Mouse (Mus musculus) spleen, adult 2 months (tissue): ENCODE measurements at regions not wholly inside any gene's neighbourhood (a gene's known extent, or its start where the extent isn't known, plus 50 kb on each side); places are given as distances from the start of the nearest gene placed in this dataset.

Source experiments
- CTCF ChIP-seq: fragments of 200-500 bp; IDR thresholded peaks from 2 replicates; pipeline ENCODE4 v1.5.1; 2011; ENCODE audit warnings: mild to moderate bottlenecking, inconsistent platforms; ENCODE audit not compliant: insufficient read depth, insufficient read length, insufficient replicate concordance; ENCODE audit errors: extremely low read depth
- POLR2A ChIP-seq: fragments of 200-500 bp; IDR thresholded peaks from 2 replicates; pipeline ENCODE4 v1.6.1; 2011; ENCODE audit warnings: low read depth, low read length, inconsistent platforms

DNA sequence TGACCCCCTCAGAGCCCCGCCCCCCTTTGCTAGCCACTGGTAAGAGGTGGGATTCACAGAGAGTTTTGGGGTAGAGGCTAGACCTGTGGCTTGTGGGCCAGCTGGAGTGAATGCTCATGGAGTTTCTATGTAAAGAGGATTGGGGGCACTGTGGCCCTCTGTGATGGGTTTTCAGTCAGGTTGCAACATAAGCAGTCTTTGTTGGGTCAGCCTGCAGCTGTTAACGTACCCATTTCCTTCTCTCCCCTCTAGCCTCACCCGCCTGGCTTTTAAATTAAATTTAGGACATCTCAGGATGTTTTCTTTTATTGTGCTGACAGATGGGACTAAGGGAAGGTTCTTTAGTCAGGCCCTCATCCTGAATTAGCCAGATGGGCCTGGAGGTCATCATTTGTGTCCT lies 60.6 kb downstream of the Cryaa start:
- TF ChIP-seq CTCF, result no peak
- TF ChIP-seq POLR2A, result no peak
